Mouse (Mus musculus) inflammation-experienced regulatory T-cells, adult 6 months (primary cell): ENCODE measurements around the gene Abca1. TPM values are rescaled to one million over a fixed set of nuclear protein-coding genes. Genes with fewer than 3 reads are reported as not detected.
A peak's percentile ranks its signal among the peaks of the same experiment; 100 is the strongest.

Source experiments
- ATAC-seq: one replicate; pipeline ENCODE4 v1.8.0; 2017
- polyA plus RNA-seq, 3 experiments: library from polyadenylated mRNA; unstranded; fragments of 100-300 nt; shearing (Covaris generic); gene quantifications; one replicate each; pipeline ENCODE4 v1.2.1; 2017

The Abca1 gene
- 1 to 10 TPM in 2 of 3 experiments, under 1 TPM in 1; 0.18 to 3.0 (median 2.6) TPM for polyA plus RNA-seq

DNA sequence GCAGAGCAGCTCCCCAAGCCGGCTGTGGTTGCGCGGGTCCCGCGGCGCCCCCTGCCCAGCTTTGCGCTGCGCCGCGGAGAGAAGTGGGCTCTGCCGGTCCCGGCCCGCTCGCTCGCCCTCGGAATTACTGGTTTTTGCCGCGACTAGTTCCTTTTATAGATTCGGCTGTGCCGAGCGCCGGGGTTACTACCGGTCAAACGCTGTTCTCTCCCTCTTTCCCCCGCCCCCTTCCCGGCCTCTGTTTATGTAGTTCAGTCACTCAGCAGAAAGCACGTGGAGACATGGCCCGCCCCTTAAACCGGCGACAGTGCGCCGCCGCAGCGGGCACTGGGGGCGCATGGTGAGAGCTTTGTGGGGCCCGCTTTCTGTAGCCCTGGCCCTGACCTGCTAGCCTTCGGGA is at the start of gene Abca1:
Gene Abca1, minus strand, starts transcription at position 129 of the 400 bp plus-strand sequence.
- ATAC-seq = peak; percentile 94

DNA sequence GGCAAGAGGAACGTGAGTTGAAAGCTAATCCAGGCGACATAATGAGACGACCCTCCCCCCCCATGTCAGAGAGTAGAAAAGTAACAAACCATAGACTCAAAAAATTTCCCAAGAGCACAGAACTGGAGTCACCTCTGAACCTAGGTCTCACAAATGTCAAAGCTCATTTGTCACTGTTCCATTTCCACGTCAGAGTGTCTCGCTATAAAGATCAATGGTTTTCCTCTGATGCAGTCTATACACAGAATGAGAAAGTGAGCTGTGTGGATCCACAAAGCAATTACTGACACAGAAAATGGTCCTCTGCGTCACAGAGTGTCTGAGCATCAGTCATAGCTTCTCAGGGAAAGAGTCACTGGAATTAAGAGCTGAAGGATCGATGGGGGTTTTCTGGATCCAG is 44.8 kb upstream of the Abca1 start:
- ATAC-seq = no peak

DNA sequence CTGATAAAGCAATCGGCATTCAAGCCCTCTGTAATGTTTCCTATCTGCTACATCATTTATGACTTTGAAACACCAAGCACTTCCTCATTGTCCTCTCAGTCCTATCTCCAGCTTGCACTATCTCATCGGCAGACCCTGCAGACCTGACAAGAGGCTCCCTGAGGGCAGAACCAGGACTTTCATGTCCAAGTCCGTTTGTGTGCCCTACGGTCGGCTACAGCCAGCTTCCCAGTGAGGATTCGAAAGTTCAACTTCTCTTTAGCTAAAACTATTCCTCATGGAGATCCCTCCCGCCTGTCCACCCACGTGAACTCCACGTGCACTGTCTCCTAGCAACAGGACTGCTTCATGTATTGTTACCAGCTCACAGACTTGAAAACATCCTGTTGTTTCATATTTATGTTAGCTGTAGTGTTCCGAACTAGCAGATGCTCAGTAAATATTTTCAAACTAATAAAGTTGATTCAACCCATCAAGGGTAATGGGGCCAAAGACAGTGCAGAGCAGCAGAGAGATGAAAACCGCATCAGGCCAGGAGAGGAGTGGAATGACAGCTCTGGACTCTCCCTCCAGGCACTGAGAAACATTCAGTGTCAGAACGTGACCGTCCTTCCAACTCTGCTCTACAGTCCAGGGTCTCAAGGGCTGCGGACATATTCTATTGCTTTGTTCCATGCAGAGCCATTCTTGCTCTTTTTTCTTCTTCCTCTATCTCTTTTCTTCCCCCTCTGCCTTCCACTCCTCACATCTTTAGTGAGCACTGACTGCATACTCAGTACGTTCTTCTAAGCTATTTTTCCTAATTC is 44.1 kb upstream of the Abca1 start:
- no peak for ATAC-seq

DNA sequence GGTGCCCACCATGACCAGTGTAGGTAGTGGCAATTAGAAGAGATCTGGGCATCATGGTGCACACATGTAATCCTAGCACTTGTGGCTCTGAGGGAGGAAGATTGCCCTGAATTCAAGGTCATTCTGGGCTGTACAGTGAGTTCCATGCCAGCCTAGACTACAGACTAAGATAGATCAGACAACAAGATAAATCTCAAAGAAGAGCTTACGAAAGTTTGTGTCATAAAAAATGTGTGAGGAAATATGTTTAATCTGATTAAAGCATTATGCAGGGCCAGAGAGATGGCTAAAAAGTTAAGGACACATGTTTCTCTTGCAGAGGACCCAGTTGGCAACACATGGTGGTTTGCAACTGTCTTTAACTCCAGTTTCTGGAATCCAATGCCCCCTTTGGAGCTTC is 40.6 kb upstream of the Abca1 start:
- ATAC-seq = no peak

DNA sequence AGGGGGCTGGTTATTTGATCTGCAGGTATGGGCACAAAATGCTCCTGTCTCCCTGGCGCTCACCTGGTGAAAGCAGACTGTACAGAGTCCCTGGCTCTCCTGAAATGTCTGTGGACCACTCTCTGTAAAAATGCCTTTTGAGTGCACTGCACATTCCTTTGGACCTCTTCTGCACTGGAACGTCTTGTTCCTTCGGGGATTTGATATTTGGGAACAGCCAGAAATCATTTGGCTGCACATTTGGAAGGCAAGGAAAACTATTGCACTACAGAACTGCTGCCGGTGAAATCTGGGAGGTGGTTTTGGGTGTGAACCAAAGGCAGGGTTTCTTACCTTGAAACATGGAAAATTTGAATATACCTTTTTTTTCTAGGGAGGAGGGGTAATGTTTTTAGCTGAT is 38.1 kb upstream of the Abca1 start:
- ATAC-seq = no peak

DNA sequence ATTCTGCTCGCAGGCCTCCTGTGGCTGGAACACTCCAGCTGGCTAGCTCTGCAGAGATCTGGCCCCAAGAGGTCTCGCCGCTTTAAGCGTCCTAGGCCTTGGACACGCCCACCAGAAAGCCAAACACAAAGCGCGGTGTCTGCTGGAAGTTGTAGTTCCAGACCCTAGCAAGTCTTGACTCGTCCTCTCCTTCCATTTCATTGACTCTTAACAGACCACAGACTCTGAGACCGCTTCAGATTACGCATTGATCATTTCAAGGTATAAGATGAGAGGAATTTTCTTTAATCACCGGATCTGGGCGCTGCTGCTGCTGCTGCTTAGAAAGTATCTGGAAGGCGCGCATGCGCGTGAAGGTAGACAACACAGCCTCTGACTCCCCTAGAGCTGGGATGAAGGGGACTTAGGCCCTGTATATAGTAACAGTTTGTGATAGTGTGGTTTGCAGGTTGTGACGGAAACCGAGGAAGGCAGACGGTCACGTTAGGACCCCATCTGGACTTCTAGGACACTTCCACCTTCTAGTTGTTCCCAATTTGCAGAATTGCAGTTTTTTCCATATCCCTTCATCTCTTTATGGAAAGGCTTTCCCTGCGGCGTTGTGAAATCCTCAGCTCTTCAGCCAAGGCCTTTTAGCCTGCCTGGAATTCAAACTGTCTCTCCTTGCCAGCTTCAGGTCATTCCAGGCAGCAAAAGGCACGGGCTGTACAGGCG is 36.5 kb upstream of the Abca1 start:
- peak; percentile 98 for ATAC-seq

DNA sequence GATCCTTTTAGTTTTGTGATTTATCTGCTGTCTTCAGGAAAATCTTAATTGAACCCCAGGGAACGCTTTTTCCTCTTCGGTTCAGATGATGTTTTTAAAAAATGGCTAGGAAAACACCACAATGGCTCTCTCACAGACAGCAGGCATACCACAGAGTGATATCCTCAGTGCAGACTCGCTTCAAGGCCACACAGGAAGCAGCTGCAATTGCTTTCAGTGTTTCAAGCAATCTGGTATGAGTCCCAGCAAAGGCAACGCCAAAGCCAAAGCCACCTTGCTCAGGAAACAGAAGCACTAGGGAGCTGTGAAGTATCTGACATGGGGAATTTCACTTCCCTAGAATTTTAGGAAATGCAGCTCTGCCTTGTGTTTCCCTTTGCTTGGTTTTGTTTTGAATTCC is 27.4 kb upstream of the Abca1 start:
- ATAC-seq = no peak

DNA sequence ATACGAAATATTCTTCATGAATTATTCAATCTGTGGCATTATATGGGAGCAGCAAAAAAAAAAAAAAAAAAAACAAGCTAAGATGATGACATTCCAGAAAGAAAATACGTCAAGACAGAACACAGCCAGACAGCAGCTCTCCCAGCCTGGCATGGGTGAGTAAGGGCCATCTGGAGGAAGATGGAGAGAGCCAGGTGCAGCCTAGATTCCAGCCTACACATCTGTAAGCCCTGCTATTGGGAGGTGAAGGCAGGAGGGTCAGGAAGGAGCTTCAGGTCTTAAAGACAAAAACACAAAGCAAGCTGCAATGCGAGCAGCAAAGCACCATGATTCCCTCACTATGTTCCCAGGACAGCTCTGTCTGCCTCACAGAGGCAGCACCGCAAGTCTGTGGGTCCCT is 26.9 kb upstream of the Abca1 start:
- ATAC-seq = no peak

DNA sequence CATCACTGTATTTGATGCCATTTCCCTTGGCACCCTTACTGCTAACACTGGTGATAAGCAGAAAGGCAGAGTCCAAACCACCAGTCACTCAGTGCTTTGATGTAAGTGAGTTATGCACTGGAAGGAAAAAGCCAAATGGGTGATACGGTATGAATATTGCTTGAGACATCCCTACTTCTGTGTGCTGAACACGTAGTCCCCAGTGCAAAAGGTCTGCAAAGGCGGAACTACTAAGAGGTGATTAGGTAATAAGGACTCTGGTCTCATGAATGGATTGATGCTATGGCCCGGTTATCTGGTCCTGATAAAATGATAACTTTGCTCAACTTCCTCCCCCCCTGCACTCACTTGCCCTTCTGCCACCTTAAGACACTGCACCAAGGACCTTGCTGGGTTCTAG is 26.4 kb upstream of the Abca1 start:
- no peak for ATAC-seq

DNA sequence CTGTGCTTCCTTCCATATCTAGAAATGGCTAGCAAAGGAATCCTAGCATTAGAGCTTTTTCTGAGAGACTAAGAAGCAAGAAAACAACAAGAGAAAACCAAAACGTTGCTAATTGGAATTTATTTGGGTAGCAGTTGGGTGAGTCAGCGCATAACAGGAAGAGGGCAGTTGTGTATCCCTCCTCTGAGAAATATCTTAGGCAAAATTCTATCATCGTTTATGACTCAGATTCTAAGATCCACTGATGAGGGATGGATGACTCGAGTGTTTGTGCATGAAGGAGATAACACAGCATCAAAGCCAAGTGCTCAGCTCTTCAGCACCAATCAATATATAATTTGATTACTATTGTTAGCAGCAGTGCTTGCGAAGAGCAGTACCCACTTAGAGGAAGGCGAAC is 21.8 kb upstream of the Abca1 start:
- ATAC-seq = no peak

DNA sequence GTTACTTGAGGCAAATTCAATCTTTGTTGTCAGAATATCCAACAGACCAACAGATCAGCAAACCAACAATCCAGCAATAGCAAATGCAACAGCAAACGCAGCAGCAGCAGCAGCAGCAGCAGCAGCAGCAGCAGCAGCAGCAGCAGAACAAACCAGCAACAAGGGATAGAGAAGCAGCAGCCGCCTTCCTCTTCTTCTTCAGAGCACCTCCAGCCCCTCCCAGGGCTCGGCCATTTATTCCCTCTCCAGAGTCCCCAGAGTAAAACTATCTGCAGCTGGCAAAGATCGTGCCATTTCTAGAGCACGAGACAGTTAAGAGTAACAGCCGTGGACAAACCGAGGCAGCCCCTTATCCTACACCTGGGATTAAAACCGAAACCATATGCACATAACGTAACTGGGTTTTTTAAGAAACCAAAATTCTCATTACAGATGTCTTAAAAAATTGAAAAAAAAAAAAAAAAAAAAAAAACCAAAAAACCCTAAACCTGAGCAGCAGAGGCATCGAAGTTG is 19.7 kb upstream of the Abca1 start:
- ATAC-seq = no peak

DNA sequence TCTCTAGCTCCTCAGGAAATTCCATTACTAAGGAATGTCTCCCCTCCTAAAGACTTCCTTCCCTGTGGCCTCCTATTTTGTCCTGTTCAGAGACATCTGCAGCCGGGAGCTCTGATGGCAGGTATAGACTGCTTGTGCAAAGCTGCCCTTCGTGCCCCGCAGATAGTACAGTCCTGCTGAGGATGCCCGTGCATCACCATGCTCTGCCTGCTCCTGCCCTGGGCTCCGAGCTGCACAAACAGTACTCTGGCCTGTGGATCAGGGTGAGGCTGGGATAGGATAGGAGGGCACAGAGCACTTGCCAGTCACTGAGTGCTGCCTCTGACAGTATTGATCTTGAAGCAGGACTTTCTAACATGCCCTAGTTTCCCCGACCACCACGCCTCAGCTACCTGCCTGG is 18.8 kb upstream of the Abca1 start:
- ATAC-seq = no peak

DNA sequence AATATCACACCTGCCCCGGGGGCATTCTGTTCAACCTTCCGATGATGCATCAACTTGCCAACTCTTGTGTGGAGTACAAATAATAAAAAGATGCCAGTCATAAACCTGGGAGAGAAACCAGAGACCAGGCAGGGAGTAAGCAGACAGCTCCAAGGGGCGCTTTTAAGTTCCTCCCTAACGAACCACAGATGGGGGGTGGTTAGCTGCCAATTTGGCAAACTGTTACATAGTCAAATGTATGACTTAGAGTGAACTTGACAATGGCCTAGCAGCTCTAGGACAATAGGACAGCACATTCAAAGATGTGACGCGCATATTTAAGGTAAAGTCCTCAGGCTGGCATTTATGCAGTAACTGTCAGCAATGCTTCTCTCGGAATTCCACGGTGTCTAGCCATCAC is 18.0 kb upstream of the Abca1 start:
- ATAC-seq = no peak

DNA sequence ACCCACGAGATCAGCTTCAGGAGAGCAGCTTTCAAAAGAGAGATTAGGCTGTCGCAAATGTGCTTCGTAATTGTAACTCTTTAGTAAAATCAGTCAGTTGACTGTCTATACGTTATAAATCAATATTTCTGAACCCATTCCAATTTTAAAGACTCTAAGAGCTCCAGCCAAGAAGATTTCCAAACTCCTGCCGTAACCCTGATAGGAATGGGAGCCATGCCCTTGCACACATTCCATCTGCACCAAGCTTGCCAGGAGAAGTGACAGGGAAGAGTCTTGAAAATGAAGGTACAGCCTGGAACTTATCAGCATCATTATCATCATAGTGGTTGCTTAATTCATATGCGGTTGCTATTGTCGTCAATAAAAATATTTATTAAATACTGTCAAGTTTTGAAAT is 15.2 kb upstream of the Abca1 start:
- no peak for ATAC-seq

DNA sequence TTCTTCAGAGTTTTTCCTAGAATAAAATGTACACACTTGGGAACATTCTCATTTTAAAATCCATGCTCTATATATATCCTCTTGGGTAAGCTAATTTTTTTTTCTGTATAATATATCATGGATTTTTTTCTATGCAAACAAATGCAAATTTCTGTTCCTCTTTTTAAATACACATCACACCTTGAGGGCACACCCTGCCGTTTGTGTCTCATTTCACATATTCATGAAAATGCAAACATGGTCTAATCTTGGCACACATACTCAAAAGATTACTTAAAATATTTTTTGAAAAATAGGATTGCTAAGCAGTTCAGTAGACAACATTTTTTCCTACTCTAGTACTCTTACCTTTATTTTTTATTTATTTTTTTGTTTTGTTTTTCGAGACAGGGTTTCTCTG is 10.7 kb upstream of the Abca1 start:
- ATAC-seq = no peak

DNA sequence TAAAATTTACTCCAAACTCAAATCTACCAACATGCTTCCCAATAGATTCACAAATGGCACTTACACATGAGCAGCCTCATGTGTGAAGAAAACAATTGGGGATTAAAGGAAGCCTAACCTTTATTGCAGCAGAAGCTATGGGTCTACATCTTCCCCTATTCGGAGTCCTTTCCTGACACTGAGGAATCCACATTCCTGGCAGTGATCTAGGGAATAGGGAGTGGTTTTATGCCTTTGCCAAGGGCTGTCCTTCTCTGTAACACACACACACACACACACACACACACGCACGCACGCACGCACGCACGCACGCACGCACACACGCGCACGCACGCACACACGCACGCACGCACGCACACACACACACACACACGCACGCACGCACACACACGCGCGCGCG is 5.5 kb upstream of the Abca1 start:
- no peak for ATAC-seq

DNA sequence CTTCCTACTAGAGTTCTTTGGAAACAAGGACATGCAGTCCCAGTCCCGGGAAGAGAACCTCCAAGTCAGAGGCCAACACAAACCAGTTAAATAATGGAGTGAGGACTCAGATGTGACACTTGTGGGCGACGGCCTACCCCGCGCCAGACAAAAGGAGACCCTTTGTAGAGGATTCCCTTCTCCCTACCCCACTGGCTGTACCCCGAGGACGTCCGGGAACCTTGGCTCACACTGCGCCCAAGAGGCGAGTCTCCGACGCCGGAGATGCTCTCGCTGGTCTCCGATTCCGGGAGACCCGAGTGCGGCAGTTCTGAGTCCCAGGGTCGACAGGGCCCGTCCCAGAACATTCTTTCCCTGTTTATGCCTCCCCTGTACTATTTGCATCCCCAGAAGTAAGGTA is 519 bp downstream of the Abca1 start:
- ATAC-seq = peak; percentile 17

DNA sequence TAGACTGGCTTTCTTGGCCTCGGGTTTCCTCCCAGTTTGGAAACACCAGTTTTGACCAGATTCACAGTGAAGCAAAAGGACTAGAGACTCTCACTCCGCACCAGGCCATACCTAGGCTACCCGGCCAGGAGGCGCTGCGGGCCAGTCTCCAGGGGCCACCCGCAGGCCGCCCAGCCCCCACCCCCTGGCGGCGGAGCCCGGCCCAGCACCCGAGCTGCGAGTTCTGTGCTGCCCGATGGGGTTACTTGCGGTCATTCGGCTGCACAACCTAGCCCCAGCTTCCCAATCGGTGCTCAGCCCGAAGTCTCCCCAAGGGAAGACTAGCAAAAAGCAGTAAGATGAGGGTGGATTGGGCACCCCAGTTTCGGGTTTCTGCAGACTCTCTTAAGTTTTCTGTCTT is 1.1 kb downstream of the Abca1 start:
- ATAC-seq = peak; percentile 60

DNA sequence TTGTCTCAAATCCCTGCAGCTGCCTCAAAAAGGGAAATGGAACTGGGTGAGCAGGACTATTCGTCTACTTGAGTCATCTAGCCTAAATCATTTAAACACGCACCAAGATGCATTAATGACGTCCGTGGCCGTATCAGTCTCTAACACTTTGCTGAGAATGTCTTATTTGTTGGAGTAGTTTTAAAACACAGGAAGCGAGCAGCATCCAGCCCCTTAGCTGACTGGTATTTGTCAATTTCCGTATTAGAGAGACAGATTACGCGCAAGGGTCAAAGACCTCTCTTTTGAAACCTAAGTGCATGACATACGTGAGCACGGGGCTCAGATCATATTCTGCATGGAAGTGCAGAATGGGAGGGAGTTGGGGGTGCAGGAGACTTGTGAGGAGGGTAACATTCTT is 4.2 kb downstream of the Abca1 start:
- ATAC-seq = no peak

DNA sequence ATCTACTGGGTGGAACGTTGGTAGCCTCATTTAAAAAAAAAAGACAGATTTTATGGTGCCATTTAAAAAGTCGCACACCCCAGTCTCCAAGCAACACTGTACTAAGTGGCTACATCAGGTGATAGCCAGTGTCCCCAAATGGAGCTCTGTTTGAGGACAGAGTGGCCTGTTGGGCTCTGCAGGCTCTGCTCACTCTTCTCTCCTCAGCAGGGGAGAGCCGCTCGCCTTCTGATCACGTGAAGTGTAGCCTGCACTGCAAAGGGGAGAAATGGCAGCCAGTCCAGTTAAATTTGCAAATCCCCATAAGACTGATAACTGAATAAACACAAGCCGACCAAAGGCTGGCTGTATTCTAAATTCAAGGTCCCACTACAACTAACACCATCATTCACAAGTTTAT is 6.0 kb downstream of the Abca1 start:
- ATAC-seq = no peak

DNA sequence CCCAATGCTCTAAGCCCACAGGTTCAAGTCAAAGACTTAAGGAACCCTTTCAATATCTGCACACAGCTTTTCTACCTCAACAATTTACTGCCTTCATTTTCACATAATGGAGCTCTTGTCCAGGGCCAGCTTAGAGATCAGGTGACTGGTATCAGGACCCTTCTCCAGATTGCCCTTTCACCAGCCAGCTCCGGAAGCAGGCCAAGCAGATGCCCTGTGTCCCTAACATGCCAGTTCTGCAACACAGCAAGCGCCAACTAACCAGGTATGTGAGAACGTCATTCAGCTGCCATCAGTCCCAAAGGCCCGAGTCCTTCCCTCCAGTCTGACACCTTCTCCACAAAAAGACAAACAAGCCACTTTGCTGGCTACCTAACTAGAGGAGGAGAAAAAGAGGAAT is 6.6 kb downstream of the Abca1 start:
- no peak for ATAC-seq

DNA sequence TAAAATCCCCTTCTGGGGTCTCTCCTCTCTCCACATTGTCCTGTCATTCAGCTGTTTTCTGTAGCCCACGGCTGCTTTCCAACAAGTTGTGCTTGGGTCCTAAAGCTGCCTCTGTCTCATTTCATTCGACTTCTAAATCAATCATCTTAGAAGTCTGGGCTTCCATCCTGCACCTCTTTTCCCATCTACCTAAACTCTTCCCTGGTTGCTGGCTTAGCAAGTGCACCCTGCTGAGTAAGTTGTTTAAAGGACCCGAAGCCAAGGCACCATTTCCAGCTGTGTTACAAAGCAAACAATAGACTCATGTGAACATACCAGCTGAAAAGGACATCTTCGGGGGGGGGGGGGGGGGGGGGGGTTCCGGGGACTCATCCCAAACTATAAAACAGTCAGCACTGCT is 7.0 kb downstream of the Abca1 start:
- ATAC-seq = no peak

DNA sequence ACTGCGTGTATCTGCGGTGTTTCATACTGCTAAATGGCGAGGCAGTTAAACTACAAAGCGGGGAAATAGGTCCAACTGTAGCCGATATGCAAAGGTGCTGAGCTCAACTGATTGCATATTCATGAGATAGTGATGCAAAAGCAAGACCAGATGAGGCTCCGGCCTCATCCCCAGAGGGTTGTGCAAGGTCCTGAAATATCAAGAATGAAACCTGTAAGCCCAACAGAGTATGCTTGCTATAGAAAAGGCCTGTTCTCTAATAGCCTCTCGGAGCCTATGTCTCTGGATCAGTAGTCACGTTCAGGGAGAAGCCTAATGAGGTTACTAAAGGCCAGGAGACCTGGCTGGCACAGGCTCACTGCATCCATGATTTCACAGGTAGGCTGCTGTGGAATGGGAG is 9.2 kb downstream of the Abca1 start:
- ATAC-seq = no peak

DNA sequence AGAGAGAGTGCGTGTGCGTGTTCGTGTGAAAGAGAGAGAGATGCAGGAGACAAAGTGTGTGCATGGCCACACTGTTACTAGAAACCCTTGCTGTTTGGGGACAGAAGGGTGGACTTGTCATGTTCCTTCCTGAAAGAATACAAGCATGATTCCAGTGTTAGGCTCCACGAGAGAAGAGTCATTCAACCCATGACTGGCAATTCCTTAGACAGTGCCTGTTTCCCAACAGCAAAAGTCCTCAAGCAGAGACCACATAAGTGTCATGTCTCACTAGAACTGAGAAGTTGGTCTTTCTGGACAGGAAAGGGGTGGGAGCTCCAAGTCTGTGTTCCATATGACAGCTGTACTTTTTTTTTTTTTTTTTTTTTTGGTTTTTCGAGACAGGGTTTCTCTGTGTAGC is 10.1 kb downstream of the Abca1 start:
- no peak for ATAC-seq
